Mouse (Mus musculus) ZHBTc4 (cell line): ENCODE measurements around the gene Efhc1.

ENCODE experiments used
- DNase-seq: peaks from one replicate; pipeline ENCODE4 v3.0.0-alpha.2; 2011; ENCODE audit warnings: low read depth, low spot score

Gene Efhc1

GRCm38 (mm10) chr1:21007941-21008701 is 56.7 kb downstream of the Efhc1 start:
- DNase-seq, result no peak

GRCm38 (mm10) chr1:21008891-21009290 is 57.5 kb downstream of the Efhc1 start:
- DNase-seq, result no peak

GRCm38 (mm10) chr1:21010282-21010800 is 58.9 kb downstream of the Efhc1 start:
- DNase-seq, result no peak

GRCm38 (mm10) chr1:21014463-21014862 is 63.0 kb downstream of the Efhc1 start:
- DNase-seq, result peak; percentile 25

- no peak for DNase-seq
Observed at GRCm38 (mm10) chr1:21023101-21023500, 71.7 kb downstream of the Efhc1 start.

GRCm38 (mm10) chr1:21025203-21025602 is 73.8 kb downstream of the Efhc1 start:
- no peak for DNase-seq

- DNase-seq, result peak; percentile 50
Observed at GRCm38 (mm10) chr1:21026534-21026933, 75.1 kb downstream of the Efhc1 start.

GRCm38 (mm10) chr1:21029000-21029399 is 77.6 kb downstream of the Efhc1 start:
- DNase-seq, result no peak

- DNase-seq, result no peak
Observed at GRCm38 (mm10) chr1:21031650-21032049, 80.2 kb downstream of the Efhc1 start.

- no peak for DNase-seq
Observed at GRCm38 (mm10) chr1:21033065-21033791, 81.8 kb downstream of the Efhc1 start.

- DNase-seq, result no peak
Observed at GRCm38 (mm10) chr1:21033792-21034119, 82.3 kb downstream of the Efhc1 start.

GRCm38 (mm10) chr1:21035878-21036277 is 84.5 kb downstream of the Efhc1 start:
- no peak for DNase-seq

GRCm38 (mm10) chr1:21037881-21038601 is 86.6 kb downstream of the Efhc1 start:
- no peak for DNase-seq

GRCm38 (mm10) chr1:21039564-21039963 is 88.1 kb downstream of the Efhc1 start:
- DNase-seq, result no peak

- no peak for DNase-seq
Observed at GRCm38 (mm10) chr1:21040173-21040572, 88.7 kb downstream of the Efhc1 start.
